Mouse (Mus musculus): ENCODE data around the gene Wwtr1.

Wwtr1 gene

DNA sequence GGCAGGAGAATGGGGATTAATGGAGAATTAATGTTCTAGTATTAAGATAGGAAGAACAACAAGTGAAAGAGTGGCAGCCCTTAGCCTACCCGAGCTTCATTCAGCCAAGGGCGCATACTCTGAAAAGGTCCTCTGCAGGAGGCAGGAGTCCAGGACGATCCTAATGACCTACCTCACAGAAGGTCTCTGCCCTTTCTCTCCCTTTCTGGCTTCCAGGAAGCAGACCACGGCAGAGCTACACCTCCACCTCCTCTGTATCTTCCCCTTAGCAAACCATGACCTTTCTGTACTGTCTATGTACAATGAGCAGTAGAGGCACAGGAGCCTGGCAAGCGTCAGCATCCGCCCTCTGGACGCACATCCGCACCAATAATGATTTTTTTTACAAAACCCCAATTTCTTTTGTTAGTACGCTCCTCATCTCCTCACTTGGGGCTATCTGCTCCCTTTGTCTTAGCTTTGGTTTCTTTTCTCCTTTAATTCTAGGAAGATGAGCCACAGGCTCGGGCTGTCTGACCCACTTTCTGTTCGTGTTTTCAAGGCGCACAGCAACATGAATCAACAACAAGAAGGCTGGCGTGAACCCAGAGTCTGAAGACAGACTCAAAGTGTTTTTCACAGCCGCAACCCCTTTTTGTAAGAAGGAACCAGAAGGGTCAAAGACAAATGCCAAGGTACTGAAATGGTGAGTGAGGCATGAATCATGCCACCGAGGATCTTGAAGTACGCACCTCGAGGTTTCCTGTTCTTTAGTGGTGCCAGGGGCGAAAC lies 63.7 kb downstream of the Wwtr1 start:
- no peak for DNase-seq

GRCm38 (mm10) chr3:57509945-57510675 lies 65.6 kb downstream of the Wwtr1 start:
- DNase-seq, result no peak

DNA sequence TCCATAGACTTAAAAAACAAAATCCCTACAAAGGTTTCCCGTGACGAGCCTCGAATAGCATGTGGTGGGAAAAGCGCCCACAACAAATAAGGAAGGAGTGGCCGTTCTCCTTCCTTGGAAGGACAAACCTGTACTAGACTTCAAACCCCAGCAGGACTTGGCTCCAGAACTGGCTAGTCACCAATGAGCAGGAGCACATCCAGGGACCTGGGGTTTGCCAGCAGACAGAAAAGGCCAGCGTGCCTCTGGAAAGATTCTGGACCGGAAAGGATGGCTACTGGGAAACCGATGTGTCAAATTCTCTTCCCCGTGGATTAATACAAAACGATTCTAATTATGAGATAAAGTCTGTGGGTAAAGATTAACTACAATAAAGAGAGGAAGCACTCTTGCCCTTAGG lies 69.7 kb downstream of the Wwtr1 start:
- DNase-seq, result no peak

DNA sequence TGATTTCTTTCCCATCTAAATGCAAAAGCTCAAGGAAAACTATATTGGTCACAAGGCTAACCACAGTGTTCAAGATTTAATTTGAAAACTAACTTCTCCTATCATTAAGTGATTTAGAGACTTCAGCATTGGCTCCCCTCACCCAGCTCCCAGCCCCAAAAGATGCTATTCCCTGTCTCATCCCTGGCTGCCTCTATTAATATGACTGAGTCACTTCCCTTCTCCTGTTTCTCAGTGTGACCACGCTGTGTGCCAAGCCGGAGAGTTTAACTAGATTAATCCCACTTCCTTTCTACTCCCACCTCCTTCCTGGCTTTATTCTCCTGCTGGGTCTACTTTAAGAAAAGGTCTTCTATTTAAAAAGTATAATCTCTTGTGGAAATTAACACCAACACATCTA lies 71.0 kb downstream of the Wwtr1 start:
- DNase-seq, result no peak

GRCm38 (mm10) chr3:57501596-57502220 lies 74.0 kb downstream of the Wwtr1 start:
- DNase-seq, result no peak

DNA sequence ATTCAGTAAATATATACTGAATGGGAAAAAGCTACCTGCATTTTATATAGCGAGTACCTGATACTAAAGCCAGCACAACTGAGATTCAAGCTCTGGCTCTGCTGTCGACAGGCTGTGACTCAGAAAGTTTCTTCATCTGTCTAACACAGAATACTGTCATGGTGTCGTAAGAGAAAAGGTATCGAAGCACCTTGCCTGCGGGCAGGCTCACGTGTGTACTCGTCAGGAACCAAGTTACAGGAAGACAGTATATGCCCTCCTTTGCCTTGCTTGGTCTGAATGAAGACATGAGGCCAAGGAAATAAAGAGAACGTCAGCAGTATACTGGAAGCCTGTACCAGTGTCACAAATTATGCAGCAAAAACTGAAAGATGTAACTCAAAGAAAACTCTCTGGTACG lies 74.9 kb downstream of the Wwtr1 start:
- DNase-seq, result no peak

DNA sequence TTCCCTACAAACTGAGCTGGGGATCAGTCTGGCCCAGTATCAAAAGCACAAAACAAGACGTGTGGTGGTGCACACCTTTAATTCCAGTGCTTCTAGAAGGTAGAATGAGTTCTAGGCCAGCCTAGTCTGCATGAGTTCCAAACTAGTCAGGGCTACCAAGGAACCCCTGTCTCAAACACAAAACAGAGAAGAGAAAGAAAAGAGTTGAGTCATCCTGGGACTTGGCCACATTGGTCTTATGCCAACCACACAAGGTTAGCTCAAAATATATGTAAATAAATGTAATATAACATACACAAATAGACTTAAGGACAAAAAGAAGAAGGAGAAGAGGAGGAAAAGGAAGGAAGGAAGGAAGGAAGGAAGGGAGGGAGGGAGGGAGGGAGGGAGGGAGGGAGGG lies 77.9 kb downstream of the Wwtr1 start:
- DNase-seq, result no peak

DNA sequence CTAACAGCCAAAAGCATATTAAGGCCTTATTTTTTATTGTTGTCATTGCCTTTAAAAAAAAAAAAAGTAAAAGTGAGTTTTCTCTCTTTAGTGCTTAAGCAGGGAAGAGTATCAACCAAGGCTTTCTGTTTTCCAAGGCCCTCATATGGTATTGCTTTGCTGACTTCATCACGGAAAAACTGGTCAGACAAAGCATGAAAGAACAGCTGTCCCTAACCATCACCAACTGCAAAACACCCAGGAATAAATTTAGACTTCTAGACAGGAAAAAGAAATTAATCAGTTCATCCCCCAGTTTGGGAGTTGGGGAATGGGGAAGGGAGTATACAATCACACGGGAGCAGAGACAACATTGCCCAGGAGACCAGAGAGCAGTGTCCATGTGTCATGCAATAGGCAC lies 79.3 kb downstream of the Wwtr1 start:
- no peak for DNase-seq

DNA sequence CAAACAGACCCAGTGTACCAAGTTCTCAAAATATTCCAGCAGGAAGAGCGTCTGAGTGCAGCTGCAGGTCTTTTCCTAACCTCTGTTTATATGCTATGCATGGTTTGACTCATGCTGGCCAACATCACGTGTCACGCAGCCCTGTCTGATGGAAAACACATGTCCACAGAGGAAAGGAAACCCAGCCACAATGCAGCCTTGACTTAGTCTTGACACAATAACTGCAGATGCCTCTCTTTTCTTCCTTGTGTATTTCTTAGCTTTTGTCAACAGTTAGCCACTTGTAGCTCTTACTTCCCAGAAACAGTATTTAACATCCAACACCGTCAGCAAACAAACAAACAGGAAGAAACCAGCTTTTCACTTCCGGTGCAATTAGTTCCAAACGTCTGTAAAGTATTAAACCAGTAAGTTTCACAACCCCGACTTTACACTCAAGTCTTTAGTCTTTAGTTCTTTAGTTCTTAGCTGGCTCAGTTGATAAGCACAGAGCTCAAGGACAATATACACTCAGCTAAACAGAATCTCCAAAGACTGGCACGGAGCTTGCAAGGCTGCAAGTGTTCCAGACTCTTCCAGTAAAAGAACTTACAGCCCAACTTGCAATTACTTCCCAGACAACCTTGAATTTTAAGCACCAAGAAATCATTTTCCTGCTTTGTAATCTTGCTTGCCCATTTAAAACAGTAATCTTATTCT lies 88.1 kb downstream of the Wwtr1 start:
- no peak for DNase-seq

DNA sequence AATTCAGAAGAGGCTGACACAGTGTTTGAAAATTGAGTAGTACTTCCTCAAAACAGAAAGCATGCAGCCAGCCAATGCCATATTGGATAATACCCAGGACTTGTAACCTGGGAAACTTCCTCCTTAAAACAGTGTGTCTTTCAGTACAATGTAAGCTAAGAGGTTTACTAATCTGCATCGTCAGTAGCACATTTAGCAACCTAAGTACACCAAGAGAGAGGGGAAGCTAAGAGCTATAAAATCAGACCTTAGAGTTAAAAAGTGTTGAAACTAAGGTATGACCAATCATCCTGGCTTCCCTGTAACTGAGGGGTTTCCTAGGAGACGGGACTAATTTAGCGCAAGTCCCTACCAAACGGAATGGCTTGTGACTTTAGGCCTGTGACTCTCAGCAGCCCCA lies 89.6 kb downstream of the Wwtr1 start:
- DNase-seq, result no peak

DNA sequence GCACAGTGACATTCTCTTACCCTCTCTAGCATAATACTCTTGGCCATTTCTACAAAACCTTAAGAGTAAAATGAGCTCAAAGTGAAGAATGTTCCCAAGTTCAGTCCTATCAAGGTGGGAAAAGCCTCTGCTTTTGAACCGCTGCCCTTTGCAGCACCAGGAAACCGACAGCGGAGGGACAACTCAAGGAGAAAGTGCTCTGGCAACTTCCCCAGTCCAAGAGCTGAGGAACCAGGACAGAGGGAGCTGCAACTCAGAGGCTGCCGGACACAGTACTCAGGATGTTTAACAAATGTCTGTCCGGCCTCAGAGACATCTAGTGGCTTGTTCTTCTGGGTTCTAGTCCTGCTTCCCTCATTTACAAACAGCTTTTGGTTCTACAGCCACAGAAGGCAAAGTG lies 93.7 kb downstream of the Wwtr1 start:
- DNase-seq, result no peak

GRCm38 (mm10) chr3:57480640-57481039 lies 95.1 kb downstream of the Wwtr1 start:
- DNase-seq, result no peak

DNA sequence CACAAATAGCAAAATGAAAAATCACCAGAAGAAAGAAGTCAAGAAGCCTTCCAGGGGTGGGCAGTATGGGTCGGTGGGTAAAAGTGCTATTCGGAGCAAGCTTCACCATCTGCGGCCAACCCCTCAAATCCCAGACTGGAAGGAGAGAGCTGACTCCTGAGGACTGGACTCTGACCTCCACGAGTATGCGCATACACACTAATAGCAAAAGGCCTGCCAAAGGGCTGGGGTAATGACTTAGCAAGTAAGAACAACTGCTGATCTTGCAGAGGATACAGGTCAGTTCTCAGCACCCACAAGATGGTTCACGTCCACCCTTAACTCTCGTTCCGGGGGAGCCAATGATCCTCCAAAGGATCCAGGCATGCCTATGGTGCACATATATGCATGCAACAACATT lies 101.3 kb downstream of the Wwtr1 start:
- DNase-seq, result no peak

DNA sequence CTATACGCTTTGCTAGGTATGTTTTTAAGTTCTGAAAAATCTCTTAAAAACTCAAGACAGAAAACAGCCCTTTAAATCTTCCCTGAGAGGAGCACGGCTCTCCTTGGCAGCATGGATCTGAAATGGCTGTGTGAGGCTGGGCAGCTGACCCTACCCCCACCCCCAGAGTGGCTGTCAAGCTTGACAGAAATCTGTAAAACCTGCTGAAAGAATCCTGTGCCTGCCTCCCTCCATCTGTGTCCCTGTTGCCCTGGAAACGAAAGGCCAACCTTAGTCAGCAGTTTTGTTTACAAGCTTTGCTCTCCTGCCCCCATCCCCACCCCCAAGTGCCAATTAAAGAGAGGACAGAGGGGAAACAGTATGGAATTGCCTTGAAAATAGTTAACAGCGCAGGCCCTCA lies 103.3 kb downstream of the Wwtr1 start:
- no peak for DNase-seq

GRCm38 (mm10) chr3:57470981-57471601 lies 104.6 kb downstream of the Wwtr1 start:
- no peak for DNase-seq

DNA sequence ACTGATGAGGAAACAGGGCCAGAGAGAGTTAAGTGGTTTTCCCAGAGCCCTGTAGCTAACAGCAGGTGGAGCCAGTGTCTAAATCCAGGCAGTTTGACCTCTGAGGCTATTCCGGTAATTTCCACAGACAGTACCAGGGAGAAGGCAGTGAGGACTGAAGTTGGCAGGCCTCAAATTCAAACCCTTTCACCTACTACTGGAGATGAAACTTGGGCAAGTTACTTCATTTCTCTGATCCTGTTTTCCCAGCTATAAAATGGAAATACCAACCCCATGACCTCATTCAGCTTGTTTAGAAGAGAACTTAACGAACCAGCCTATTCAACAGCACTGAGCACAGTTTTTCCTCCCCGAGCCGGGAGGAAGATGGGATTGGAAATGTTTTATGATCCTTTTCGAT lies 105.4 kb downstream of the Wwtr1 start:
- DNase-seq, result no peak

DNA sequence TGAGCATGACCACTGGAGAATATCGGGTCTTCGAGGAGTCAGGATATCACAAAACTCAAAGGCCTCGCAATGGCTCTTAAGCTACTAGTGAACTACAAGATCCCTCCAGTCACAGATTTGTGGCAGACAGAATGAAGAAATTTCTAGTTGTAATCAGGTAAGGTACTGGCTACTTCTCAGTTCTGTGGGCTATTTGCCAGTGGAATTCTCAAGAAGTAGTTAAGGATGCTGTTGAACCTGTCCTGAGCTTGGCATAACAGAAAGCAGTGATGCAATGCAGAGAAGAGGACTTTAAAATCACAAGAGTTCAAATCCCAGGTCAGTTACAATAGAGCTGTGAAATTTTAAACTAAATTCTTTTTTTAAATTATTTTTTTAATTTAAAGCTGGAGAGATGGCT lies 106.4 kb downstream of the Wwtr1 start:
- no peak for DNase-seq

DNA sequence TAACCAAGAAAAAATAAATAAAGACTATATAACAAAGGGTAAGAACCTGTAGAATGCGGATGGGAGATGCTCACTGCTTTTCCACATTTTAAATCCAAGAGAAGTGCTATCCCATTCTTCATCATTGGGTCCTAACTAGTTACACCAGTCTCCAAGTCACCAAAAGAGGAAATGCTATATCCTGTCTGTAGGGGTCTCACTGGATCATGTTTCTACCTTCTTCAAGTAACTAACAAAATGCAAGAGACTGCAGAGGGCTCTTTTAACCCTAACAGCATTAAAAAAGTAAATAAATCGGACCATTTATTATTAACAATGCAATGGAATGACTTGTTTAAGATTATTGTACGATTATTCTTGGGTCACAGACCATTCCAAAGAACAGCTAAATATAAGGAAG lies 109.4 kb downstream of the Wwtr1 start:
- no peak for DNase-seq

GRCm38 (mm10) chr3:57463302-57463701 lies 112.4 kb downstream of the Wwtr1 start:
- no peak for DNase-seq

- no peak for DNase-seq
Observed at GRCm38 (mm10) chr3:57458652-57459051, 117.1 kb downstream of the Wwtr1 start.

DNA sequence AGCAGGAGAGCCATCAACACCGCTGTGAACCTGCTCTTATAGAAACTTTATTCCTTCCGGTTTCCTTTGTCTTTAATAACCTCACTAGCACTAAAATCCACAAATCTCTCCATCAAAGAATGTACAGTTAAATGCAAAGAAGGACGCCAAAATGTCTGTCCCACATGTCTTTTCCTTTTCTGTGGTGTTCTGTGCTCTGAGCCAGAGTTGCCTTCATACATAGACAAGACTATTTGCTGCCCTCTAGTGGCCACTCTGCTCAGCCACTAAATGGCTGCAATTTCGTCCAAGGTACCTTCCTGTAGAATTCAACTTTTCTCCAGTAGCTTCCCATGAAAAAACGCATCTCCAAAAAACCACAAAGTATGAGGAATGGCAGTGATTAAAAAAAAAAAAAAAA lies 127.3 kb downstream of the Wwtr1 start:
- DNase-seq, result peak; percentile 37

- DNase-seq, result no peak
Observed at GRCm38 (mm10) chr3:57447889-57448288, 127.8 kb downstream of the Wwtr1 start.

DNA sequence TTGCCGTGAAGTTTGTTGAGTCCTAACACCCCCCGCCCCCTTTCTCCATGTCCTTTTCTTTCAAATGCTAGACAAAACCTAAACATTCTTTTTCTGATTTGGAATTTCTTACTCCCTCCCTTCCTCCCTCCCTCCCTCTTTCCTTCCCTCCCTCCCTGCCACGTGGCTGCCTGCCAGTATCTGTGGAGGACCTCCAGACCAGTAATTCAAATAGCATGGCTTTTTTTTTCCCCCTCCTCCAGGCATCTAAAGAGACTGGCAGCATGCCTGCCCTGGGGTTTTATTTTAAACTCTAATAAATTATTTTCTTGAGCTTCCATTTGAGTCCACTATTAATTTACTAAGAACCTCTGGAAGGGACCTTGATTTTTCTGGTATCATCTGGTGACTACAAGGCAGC lies 130.0 kb downstream of the Wwtr1 start:
- DNase-seq, result no peak
